Mouse (Mus musculus): ENCODE data around the gene Lrtm2.
"Not testable (repeated sequence)": the region's sequence is repeated elsewhere in the genome, so short reads cannot be mapped to it uniquely, and the experiment has no call there.

The Lrtm2 gene

DNA sequence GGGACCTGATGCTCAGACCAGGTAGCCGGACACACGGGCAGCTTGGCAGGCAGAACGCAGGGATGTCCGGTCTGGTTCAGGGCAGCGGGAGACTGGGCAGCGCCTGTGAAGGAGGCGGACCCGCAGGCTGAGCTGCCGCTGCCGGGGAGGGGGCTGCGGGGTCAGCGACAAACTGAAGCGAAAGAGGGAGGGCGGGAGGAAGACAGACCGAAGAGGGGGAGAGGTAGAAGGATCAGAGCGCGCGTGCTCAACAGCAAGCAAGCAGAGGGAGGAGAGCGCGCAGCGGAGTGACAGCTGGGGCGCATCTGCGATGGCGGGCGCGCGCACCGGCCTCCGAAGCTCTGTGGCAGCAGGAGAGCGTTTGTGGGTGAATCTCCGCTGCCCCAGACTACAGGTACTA, at the start of gene Lrtm2:
Lrtm2 (minus strand) TSS at position 261 of the 400 bp plus-strand sequence.
- peak; percentile 46 for ATAC-seq (ENCODE audit: low TSS enrichment)

DNA sequence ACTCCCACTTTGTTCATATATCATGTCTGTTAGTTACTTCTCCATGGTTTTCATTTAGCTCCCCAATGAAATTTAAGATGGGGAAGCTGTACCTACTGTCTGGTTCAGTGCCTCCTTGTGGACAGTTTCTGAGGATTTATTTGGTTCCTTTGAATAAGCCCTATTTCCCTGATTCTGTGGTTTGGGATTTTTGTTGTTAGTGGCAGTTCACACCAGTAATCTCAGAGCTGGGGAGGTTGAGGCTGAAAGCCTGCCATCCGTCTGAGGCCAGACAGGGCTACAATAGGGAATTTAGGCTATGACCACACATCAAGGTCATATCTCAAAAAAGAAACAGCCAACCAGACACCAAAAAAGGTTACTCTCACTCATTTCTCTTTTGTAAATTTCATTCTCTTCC, 48.1 kb upstream of the Lrtm2 start:
- no peak for ATAC-seq (ENCODE audit: low TSS enrichment)

DNA sequence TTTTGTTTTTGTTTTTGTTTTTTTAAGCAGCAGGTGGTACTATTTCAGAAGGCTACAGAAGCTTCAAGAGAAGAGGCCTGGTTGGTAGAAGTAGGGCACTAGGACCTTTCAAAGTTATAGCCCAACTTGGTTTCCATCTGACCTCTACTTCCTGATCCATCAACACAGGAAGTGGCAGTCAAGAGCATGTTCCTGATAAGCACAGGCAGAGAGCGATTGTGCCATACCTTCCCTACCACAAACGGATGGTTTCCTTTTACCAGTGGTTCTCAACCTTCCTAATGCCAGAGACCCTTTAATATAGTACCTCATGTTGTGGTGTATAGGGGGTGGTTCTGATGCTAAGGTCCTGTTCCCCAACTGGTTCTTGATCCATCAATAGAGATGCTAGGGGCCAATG, 47.0 kb upstream of the Lrtm2 start:
- no peak for ATAC-seq (ENCODE audit: low TSS enrichment)

DNA sequence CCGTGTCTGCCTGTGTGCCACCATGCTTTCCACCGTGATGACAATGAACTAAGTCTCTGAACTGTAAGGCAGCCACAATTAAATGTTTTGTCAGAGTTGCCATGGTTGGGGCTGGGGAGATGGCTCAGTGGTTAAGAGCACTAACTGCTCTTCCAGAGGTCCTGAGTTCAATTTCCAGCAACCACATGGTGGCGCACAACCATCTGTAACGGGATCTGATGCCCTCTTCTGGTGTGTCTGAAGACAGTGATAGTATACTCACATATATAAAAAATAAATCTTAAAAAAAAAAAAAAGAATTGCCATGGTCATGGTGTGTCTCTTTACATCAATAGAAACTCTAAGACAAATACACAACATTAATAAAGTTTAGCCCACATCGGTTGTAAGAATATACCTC, 44.5 kb upstream of the Lrtm2 start:
- ATAC-seq (ENCODE audit: low TSS enrichment): no peak

DNA sequence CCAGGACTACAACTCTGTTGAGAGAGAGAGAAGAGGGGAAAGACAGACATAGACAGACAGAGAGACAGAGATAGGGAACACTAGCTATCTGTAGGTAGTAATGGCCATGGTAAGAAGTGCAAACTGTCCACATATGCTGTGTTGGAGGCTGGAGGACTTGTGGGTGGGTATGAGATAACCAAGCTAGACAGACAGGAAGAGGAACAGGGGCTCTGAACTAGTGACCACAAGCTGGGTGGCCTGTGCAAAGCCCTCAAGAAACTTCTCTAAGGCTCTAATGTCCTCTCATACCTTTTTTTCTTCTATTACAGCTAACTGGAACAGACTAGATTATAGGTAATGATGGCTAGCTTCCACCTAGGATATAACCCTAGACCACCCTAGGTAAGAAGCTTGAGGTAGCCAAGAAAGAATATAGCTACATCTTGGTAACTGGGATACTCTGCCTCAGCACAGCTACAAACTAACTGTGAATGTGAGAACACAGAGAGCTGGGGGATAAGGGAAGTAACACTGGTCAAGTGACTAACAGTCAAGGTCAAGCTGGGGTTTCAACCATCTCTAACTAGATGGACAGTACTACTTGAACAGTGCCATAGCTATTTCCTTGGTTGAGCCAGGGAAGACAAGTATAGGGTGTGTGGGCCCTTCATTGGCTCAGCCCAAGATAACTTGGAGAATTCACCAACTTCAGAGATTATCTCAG, 42.6 kb upstream of the Lrtm2 start:
- no peak for ATAC-seq (ENCODE audit: low TSS enrichment)

DNA sequence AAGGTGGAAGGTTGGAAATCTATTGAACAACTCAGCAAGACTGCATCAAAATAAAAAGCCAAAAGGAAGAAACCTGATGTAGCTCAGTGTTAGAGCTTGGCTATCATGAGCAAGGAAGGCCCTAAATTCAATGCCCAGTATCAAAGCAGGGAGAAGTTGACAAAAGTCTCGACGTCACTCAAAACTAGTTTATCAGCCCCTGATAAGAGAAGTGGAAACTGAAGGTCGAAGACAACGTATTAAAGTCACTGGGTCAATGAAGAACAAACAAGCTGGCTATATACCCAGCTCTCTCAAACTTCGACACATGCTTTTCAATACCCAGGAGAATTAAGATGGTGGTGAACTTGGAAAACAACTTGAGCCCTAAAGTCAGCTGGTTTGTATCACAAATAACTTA, 41.7 kb upstream of the Lrtm2 start:
- no peak for ATAC-seq (ENCODE audit: low TSS enrichment)

DNA sequence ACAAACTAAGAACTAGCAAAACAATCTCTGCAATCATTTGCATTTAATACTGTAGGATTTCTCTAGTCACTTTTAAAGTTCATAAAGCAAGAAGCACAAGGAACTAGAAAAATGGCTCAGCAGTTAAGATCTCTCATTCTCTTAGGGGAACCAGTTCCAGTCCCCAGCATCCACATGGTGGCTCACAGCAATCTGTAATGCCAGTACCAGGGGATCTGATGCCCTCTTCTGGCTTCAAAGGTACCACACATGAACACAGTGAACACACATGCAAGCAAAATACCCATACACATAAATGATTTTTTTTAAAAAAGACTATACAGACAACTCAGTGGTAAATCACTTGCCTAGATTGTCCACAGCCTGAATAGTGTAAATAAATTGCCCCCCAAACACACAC, 41.1 kb upstream of the Lrtm2 start:
- no peak for ATAC-seq (ENCODE audit: low TSS enrichment)

DNA sequence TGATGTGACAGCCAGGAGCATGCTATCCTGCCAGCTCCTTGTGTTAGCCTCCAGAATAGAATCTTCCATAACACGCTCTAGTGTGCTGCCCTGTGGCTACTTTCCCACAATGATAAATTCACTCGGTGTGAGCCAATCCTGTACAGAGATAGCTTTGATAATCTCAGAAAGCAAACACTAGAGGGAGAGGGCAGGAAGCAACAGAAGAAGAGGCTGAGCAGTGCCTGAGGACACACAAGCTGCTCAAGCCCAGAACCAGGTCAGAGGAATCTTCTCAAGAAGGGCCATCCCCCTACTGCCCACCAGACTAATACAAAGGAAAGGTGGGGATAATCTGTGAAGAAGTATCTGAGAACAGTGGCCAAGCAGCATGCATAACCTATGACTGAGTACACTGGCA, 36.8 kb upstream of the Lrtm2 start:
- ATAC-seq (ENCODE audit: low TSS enrichment): no peak

DNA sequence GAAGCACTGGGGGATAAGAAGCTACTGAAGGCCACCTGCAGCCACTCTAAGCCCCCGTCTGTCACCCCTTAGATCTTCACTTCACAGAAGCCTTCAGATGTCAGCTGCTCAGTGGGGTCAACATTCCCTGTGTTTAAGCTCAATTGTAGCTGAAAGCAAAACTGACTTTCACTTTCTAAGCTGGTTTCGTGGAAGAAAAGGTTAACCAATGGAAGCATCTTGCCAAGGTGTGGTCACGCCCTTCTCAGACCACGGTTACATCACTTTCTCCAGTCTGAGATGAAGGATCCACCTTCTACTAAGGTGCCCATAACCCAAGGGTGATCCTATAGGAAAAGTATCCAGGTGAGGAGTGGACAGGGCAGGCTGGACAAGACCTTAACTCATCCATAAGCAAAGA, 36.2 kb upstream of the Lrtm2 start:
- ATAC-seq (ENCODE audit: low TSS enrichment): not testable (repeated sequence)

DNA sequence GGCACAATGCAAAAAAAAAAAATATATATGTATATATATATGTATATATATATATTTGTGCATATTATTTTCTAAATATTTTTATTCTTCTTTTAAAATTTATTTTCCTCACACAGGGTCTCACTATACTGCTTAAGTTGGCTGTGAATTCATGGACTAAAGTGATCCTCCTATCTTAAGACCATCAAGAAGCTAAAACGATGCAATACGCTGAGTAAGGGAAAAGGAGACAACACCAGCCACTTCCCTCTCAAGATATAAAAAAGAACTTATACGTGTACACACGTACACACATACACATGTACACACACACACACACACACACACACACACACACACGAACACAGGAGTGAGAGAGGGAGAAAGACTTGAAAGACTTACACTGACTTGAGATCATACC, 33.0 kb upstream of the Lrtm2 start:
- no peak for ATAC-seq (ENCODE audit: low TSS enrichment)

DNA sequence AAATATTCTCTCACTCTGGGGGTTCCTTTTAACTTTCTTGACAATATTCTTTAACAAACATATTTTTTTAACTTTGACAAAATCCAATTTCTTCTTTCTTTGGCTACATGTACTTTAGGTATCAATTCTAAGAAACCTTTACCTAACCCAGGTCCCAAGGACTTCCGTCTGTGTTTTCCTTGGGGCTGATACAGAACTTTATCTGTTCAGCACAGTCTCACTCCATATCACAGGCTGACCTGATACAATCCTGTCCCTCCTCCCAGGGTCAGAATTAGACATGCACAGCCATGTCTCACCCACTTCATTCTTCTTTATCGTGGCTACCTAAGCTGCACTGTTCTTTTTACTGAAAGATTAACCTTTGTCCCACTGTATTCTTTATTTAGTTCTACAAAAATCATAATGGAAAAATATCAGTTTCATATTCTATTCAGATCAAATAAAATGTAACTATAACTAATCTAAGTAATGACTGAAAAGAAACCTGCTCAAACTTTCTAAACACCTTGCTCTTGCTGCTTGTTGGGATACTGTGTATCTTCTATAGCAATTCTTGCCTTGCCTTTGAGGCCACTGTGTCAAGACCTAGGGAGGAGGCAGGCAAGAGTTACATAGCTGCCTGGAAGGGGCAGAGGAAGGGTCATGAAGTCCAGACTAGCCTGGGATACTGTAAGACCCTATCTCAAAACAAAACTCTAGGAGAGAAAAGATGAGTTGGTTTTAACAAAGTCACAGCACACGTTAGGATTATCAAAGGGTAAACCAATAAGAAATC, 30.5 kb upstream of the Lrtm2 start:
- ATAC-seq (ENCODE audit: low TSS enrichment): no peak

DNA sequence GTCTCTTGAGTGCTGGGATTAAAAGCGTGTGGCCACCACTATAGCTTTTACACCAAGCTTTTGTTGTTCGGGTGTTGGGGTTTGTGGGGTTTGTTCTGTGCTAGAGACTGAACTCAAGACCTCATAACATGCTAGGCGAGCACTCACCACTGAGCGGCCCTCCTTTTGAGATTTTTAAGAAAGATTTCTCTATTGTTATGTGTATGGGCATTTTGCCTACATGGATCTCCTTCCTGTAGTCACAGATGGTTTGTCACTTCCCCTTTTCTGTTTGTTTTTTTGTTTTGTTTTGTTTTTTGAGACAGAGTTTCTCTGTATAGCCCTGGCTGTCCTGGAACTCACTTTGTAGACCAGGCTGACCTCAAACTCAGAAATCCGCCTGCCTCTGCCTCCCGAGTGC, 29.7 kb upstream of the Lrtm2 start:
- ATAC-seq (ENCODE audit: low TSS enrichment): not testable (repeated sequence)

DNA sequence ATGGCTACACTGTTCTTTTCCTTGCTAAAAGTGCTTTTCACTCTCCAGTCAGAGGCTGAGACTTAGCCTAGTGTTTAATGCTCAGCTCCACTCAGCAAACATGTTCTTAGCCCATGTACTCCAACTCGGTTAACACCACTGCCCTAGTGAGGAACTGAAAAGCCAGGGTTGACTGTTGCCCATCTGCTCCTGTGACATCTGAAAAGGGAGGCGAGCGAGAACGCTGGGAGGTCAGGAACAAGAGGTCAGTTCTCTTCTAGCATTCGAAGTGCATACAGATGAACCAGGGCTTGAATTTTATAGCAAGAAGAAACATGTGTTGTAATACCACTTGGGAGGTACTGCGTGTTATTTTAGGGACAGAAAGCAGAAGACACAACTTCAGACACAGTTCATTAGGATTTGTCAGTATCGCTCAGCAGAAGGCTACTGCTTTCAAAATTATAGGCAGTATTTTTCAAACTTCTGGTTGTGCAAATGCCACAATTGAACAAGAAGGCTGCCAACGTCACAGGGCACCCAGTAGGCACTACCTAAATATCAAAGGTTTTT, 27.5 kb upstream of the Lrtm2 start:
- no peak for ATAC-seq (ENCODE audit: low TSS enrichment)

DNA sequence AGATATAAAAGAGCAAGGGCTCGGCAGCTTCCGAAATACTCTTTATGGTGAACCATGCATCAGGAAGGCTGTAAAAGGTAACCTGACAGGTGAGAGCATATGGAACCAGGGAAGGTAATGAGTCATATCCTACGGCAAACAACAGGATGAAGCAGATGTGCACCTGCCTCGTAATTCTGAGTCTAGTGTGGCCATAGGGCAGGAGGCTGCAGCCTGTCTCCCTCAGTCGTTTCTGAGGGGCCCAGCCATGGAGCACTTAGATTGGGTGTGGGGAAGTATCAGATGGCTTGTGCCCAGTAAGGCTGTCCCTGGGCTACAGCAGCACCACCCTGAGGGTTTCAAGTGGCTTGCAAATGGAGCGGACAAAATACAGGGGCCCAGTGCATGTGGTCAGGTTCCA, 21.9 kb upstream of the Lrtm2 start:
- ATAC-seq (ENCODE audit: low TSS enrichment): no peak

DNA sequence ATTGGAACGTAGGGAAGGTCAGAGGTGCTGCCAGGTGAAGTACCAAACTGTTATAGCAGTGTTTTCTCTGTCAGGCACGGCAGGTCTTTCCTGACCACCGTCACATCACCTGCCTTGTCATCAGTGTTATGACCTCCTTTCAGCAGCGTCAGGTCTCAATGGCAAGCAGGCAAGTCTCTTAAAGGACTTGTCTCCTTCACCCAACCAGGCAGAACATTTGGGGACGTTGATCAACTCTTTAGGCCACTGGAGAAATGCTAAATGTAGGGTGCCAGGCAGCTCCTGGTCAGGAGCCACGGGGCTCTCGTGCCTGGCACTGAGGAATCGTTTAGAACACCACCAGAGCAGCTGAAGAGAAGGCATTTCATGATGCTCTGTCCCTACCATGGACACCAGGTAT, 21.1 kb upstream of the Lrtm2 start:
- no peak for ATAC-seq (ENCODE audit: low TSS enrichment)

DNA sequence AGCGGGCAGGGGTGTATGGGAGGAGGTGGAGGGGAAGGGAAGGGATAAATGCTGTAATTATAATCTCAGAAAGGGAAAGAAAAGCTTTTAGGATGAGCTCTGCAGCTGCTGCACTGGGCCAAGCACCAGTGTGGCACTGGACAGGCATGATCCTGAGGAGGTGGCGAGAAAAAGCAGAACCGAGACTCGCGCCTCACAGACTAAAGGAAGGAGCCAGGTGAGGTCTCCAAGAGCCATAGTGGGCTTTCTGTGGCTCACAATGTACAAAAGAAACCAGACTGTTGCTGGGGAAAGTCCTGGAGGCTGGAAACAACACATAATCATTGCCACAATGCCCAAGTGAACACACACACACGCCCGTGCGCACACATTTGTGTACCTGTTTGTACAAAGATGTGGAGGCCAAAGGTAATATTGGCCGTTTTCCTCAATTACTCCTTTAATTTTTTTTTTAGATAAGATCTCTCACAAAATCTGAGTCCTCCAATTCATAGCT, 20.2 kb upstream of the Lrtm2 start:
- ATAC-seq (ENCODE audit: low TSS enrichment): no peak

DNA sequence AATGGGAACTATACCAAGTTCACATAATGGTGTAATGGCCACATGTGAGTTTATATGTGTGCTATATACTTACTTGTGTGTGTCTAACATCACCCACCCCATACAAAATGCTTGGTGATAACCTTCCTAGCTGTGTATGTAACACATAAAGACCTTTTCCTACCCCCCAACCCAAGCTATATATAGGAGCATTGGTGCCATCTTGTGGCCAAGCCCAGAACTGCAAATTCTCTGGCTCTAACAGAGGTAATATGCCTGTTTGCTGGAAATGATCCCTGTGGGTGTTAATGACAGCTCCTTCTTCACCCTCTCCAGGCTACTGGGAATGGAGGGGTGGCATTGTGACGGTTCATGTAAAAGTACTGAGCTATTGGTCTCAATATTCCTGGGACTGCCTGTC, 17.7 kb upstream of the Lrtm2 start:
- peak; percentile 60 for ATAC-seq (ENCODE audit: low TSS enrichment)

DNA sequence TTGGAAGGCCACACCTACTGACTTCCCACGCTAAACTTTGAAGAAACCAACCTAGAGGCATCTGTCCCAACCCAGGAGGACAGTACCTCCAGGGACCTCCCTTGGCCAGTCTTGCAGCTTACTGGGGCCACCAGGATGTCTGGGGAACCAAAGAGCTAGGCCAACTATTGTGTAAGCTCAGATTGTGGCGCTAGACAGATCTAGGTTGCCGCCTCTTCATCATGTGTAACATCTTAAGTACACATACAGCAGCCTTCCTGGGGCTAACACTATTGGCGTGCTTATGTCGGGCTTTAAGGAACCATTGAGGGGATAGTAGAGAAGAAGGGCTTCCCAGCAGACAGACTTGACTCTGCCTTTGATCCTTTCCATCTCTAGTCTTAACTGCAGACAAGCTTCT, 17.2 kb upstream of the Lrtm2 start:
- ATAC-seq (ENCODE audit: low TSS enrichment): peak; percentile 76

DNA sequence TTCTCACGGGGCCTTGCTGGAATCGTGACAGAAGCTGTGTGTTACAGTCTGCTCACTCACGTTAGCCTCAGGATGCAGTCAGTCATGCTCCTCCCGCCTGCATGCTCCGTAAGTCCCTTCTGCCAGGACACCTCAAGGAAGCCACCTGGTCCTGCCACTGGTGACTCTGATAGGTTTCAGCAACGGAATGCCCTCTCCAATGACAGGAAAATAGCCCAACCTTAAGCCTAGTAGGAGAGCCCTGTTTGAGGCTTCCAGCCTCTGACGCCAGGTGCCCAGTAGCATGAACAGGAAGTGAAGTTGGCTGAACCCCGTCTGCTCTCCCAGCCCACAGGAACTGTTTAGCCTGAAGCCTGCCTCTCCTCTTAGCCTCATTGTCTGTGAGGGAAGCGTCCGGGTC, 15.7 kb upstream of the Lrtm2 start:
- no peak for ATAC-seq (ENCODE audit: low TSS enrichment)

DNA sequence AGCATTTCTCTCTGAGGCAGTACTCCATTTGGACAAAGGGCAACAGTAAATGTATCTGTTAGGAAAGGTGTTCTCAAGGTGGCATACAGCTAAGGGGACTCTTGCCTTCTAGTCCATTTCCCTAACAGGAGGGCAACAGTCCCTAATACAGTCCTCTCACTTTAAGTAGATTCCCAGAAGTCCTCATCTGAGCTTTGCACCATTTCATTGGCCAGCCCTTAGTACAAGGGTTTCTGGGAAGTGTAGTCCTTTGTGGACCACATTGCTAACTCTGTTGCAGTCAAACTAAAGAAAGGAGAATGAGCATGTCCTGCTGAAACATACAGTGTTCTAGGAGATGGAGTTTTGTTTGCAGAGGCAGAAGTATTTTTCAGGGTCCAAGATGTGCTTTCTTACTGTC, 10.8 kb upstream of the Lrtm2 start:
- ATAC-seq (ENCODE audit: low TSS enrichment): peak; percentile 94

DNA sequence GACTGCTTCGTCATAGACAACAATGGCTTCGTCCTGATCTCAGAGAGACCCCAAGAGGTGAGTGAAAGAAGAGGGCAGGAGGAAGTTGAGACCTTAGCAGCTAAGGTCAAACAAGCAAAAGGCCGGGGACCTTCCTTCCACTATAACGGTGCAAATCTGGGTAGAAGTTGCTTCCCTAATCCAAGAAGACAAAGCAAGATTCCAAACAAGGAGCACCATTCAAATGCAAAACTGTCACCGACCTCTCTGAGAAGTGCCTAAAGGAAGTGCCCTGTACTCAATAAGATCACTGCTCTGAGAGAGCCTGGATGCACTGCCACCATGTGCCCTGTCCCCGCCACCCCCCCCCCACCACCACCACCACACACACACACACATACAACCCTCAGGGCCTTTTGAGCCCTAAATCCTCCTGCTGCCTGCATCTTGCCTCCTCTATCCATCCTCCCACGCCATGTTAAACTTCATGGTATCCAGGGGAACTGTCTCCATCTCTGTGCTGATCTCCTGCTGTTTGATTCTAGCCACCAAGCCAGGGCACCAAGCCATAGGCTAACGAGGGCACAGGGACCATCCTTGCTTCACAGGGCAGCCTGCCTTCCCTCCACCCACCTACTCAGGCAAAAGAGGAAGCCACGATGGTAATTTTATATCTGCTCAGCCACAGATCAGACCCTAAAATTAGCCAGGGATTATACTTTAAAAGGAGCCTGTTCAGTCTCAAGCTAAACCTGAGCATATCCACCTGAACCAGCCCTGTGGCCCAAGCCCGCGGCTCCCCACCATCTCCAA, 7.8 kb upstream of the Lrtm2 start:
- no peak for ATAC-seq (ENCODE audit: low TSS enrichment)

DNA sequence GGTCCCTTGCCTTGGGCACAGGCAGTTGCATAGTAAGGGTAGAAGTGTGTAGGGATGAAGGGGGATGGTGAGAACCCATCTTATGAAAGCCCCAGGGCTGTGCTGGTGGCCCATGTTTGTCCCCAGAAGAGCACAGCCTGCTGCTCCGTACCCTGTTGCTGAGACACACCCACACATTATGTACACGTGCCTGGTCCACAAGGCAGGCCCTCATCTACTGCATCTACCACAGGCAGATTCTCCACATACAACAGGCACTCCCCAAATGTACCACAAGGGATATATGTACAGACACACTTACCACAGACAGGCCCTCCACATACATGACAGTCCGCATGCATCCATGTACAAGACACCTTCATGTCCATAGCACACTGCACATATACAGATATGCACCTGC, 6.7 kb upstream of the Lrtm2 start:
- ATAC-seq (ENCODE audit: low TSS enrichment): 0 out of 2 replicates have a peak, but pooled peaks have one; percentile 2

Data from frontal cortex, adult (tissue).